Mouse (Mus musculus) testis, adult 2 months (tissue): Measurements from ENCODE around the gene Phldb2. TPM values are rescaled to one million over a fixed set of nuclear protein-coding genes. Genes with fewer than 3 reads are reported as not detected.
A peak's percentile ranks its signal among the peaks of the same experiment; 100 is the strongest.

ENCODE experiments used
- H3K27ac ChIP-seq: fragments of 200-500 bp; 2 replicates; pipeline ENCODE4 v1.5.1; 2012; ENCODE audit warnings: low read depth, low read length; ENCODE audit not compliant: control insufficient read depth, insufficient read depth
- H3K27me3 ChIP-seq: fragments of 200-500 bp; 2 replicates; pipeline ENCODE4 v1.6.1; 2012; ENCODE audit warnings: mild to moderate bottlenecking, low read length, moderate library complexity; ENCODE audit not compliant: control insufficient read depth, insufficient read depth
- H3K36me3 ChIP-seq: fragments of 200-500 bp; 2 replicates; pipeline ENCODE4 v1.6.1; 2012; ENCODE audit warnings: mild to moderate bottlenecking, low read length; ENCODE audit not compliant: control insufficient read depth, insufficient read depth
- H3K4me1 ChIP-seq: fragments of 200-500 bp; 2 replicates; pipeline ENCODE4 v1.6.1; 2012; ENCODE audit warnings: low read length; ENCODE audit not compliant: control insufficient read depth, insufficient read depth
- H3K4me3 ChIP-seq: fragments of 200-500 bp; 2 replicates; pipeline ENCODE4 v1.5.1; 2012; ENCODE audit warnings: low read depth, mild to moderate bottlenecking, low read length, moderate library complexity, mixed read lengths; ENCODE audit not compliant: control insufficient read depth
- CTCF ChIP-seq: fragments of 200-500 bp; IDR thresholded peaks from 2 replicates; pipeline ENCODE4 v1.5.1; 2012; ENCODE audit warnings: low read depth, mild to moderate bottlenecking, inconsistent platforms, low read length, moderate library complexity; ENCODE audit not compliant: control insufficient read depth, insufficient read depth, insufficient replicate concordance
- POLR2A ChIP-seq: fragments of 200-500 bp; IDR thresholded peaks from 2 replicates; pipeline ENCODE4 v1.6.1; 2012; ENCODE audit warnings: low read depth, mild to moderate bottlenecking, inconsistent platforms, low read length, moderate library complexity; ENCODE audit not compliant: control insufficient read depth
- polyA plus RNA-seq: library from polyadenylated mRNA; depleted of rRNA; stranded (reverse); fragments of >200 nt; gene quantifications from 2 replicates; pipeline ENCODE4 v1.2.3, GENCODE M21; 2012

The Phldb2 gene
- polyA plus RNA-seq, 1 experiment: 0.65 TPM

- Histone ChIP-seq H3K27me3 (no peaks in the 10 kb centered on the region), H3K4me1 (no peaks in the 10 kb centered on the region), H3K4me3 (no peak overlapping the region), H3K27ac (0 out of 2 replicates have a peak overlapping the region, but pooled peaks have one; percentile 25), H3K36me3 (no peaks in the 10 kb centered on the region)
- TF ChIP-seq CTCF (no peak), POLR2A (no peak)
Measured at GRCm38 (mm10) chr16:45892928-45893327, 60.5 kb downstream of the Phldb2 start.

GRCm38 (mm10) chr16:45890471-45891200, 62.8 kb downstream of the Phldb2 start:
- no peak overlapping the region for H3K27ac ChIP-seq
- TF ChIP-seq POLR2A (no peak), CTCF (no peak)
- no peaks in the 10 kb centered on the region for H3K36me3 ChIP-seq
- H3K4me1 ChIP-seq: no peaks in the 10 kb centered on the region
- no peak overlapping the region for H3K4me3 ChIP-seq
- H3K27me3 ChIP-seq: no peaks in the 10 kb centered on the region

GRCm38 (mm10) chr16:45889636-45890035, 63.8 kb downstream of the Phldb2 start:
- TF ChIP-seq CTCF: no peak
- no peak for TF ChIP-seq POLR2A
- Histone ChIP-seq H3K27me3 (no peaks in the 10 kb centered on the region), H3K4me1 (no peaks in the 10 kb centered on the region), H3K27ac (no peak overlapping the region), H3K4me3 (no peak overlapping the region), H3K36me3 (no peaks in the 10 kb centered on the region)

GRCm38 (mm10) chr16:45886599-45886998, 66.8 kb downstream of the Phldb2 start:
- Histone ChIP-seq H3K27ac (no peak overlapping the region), H3K4me1 (no peaks in the 10 kb centered on the region), H3K4me3 (no peak overlapping the region), H3K27me3 (no peaks in the 10 kb centered on the region), H3K36me3 (no peaks in the 10 kb centered on the region)
- TF ChIP-seq POLR2A (no peak), CTCF (no peak)

GRCm38 (mm10) chr16:45884194-45884593, 69.2 kb downstream of the Phldb2 start:
- TF ChIP-seq CTCF (no peak), POLR2A (no peak)
- H3K27me3 ChIP-seq: no peaks in the 10 kb centered on the region
- no peaks in the 10 kb centered on the region for H3K4me1 ChIP-seq
- H3K27ac ChIP-seq: no peak overlapping the region
- no peak overlapping the region for H3K4me3 ChIP-seq
- no peaks in the 10 kb centered on the region for H3K36me3 ChIP-seq

GRCm38 (mm10) chr16:45881177-45881832, 72.1 kb downstream of the Phldb2 start:
- Histone ChIP-seq H3K36me3 (no peaks in the 10 kb centered on the region), H3K4me3 (no peak overlapping the region), H3K27ac (no peak overlapping the region), H3K27me3 (no peaks in the 10 kb centered on the region), H3K4me1 (no peaks in the 10 kb centered on the region)
- TF ChIP-seq POLR2A (no peak), CTCF (no peak)

- H3K4me3 ChIP-seq: no peak overlapping the region
- H3K27me3 ChIP-seq: no peaks in the 10 kb centered on the region
- no peaks in the 10 kb centered on the region for H3K4me1 ChIP-seq
- H3K36me3 ChIP-seq: no peaks in the 10 kb centered on the region
- H3K27ac ChIP-seq: no peak overlapping the region
- no peak for TF ChIP-seq POLR2A
- no peak for TF ChIP-seq CTCF
Measured at GRCm38 (mm10) chr16:45880101-45880751, 73.2 kb downstream of the Phldb2 start.
